Mouse (Mus musculus) stomach, embryonic 15.5 days (tissue): ENCODE measurements around the gene Gm9844. TPM values are rescaled to one million over a fixed set of nuclear protein-coding genes. Genes with fewer than 3 reads are reported as not detected.
"Not testable (repeated sequence)": the region's sequence is repeated elsewhere in the genome, so short reads cannot be mapped to it uniquely, and the experiment has no call there.

Experiments
- ATAC-seq: fragments of 200-750 bp; cut with Nextera tagmentation; 2 replicates; pipeline ENCODE4 v1.8.0; 2017; ENCODE audit warnings: low read depth, moderate number of reproducible peaks, moderate TSS enrichment; ENCODE audit not compliant: insufficient read depth, low FRiP score
- H3K27ac ChIP-seq: fragments of 300-500 bp; sonication (generic); 2 replicates; pipeline ENCODE4 v1.5.1; 2015; ENCODE audit warnings: mild to moderate bottlenecking, inconsistent platforms
- H3K27me3 ChIP-seq: fragments of 300-500 bp; sonication (generic); replicated peaks from 2 replicates; pipeline ENCODE4 v1.6.1; 2015; ENCODE audit warnings: inconsistent platforms
- H3K36me3 ChIP-seq: fragments of 300-500 bp; sonication (generic); 2 replicates; pipeline ENCODE4 v1.6.1; 2015; ENCODE audit warnings: inconsistent platforms
- H3K4me1 ChIP-seq: fragments of 300-500 bp; sonication (generic); 2 replicates; pipeline ENCODE4 v1.6.1; 2015; ENCODE audit warnings: inconsistent platforms
- H3K4me2 ChIP-seq: fragments of 300-500 bp; sonication (generic); 2 replicates; pipeline ENCODE4 v1.6.1; 2015; ENCODE audit warnings: mild to moderate bottlenecking, inconsistent platforms
- H3K4me3 ChIP-seq: fragments of 300-500 bp; sonication (generic); replicated peaks from 2 replicates; pipeline ENCODE4 v1.5.1; 2015; ENCODE audit warnings: inconsistent platforms
- H3K9ac ChIP-seq: fragments of 300-500 bp; sonication (generic); 2 replicates; pipeline ENCODE4 v1.6.1; 2015; ENCODE audit warnings: inconsistent platforms
- H3K9me3 ChIP-seq: fragments of 300-500 bp; sonication (generic); 2 replicates; pipeline ENCODE4 v1.6.1; 2016; ENCODE audit warnings: inconsistent platforms
- WGBS: fragments of 180-500 bp; shearing (Covaris S2); methylation state at CpG from one replicate; pipeline ENCODE4 v1.1.7; 2015; 5-methylcytosine and 5-hydroxymethylcytosine counted together
- polyA plus RNA-seq: library from polyadenylated mRNA; unstranded; fragments of >200 nt; fragmentation: Nextera tagmentation; extraction: Ambion mirVana; gene quantifications from 2 replicates; pipeline ENCODE4 v1.2.1, GENCODE M21; 2015

Gm9844 gene
- 13.5 and 34.6 TPM in 2 replicates for polyA plus RNA-seq

GRCm38 (mm10) chr7:24861913-24862312 is at the start of gene Gm9844:
Gm9844 (plus strand) TSS chr7:24862213.
- Histone ChIP-seq H3K9me3 (no peaks in the 10 kb centered on the region), H3K36me3 (no peaks in the 10 kb centered on the region), H3K4me1 (no peaks in the 10 kb centered on the region), H3K27me3 (no peaks in the 10 kb centered on the region), H3K4me3 (no peak within 1 kb of the TSS), H3K27ac (no peak within 1 kb of the TSS), H3K9ac (no peak within 1 kb of the TSS), H3K4me2 (no peak within 1 kb of the TSS)
- ATAC-seq: no peak
- WGBS: 77% methylated on average over 7 of the region's 7 CpGs

DNA sequence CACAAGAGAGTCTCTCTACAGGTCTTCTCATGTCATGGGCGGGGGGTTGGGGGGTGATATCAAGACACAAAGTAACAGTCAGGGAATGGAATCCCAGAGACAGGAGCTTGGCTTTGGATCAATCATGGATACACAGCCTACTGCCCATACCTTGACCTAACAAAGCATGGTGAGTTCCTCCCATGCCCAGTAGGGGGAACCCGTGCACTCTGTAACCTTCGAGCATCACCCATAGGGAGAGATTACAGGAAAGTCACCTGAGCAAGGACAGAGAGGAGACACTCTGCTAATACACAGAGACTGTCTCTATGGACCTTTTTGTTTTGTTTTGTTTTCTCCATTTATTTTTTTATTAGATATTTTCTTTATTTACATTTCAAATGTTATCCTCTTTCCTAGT is 44.5 kb upstream of the Gm9844 start:
- WGBS: 0% methylated on average over 3 of the region's 3 CpGs
- ATAC-seq: 0 out of 2 replicates have a peak, but pooled peaks have one; percentile 68
- no peaks in the 10 kb centered on the region for H3K36me3 ChIP-seq
- no peak overlapping the region for H3K4me3 ChIP-seq
- H3K27ac ChIP-seq: no peak overlapping the region
- no peak overlapping the region for H3K9ac ChIP-seq
- no peaks in the 10 kb centered on the region for H3K9me3 ChIP-seq
- no peak overlapping the region for H3K4me2 ChIP-seq
- no peaks in the 10 kb centered on the region for H3K4me1 ChIP-seq
- no peaks in the 10 kb centered on the region for H3K27me3 ChIP-seq

DNA sequence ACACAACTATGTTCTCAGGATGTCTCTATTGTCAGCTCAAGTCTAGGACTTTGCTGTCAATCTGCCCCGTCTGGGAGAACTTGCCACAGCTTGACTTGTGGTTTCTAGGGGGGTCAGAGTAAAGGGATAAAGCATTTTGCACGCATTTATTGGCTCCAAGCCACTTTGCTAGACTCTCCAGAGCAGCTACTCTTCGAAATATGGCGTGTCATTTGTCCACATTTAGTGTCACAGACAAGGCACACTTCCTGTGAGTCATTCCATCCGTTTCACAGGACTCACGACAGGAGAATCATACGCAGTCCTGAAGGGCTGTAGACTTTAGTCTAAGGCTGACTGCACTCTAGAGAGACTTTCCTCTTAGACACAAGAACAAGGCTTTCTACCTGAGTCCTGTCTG is 37.6 kb upstream of the Gm9844 start:
- no peak overlapping the region for H3K9ac ChIP-seq
- H3K9me3 ChIP-seq: no peaks in the 10 kb centered on the region
- no peak for ATAC-seq
- no peak overlapping the region for H3K27ac ChIP-seq
- H3K36me3 ChIP-seq: no peaks in the 10 kb centered on the region
- 62% methylated on average over 7 of the region's 7 CpGs for WGBS
- H3K4me3 ChIP-seq: no peak overlapping the region
- no peaks in the 10 kb centered on the region for H3K4me1 ChIP-seq
- no peaks in the 10 kb centered on the region for H3K27me3 ChIP-seq
- no peak overlapping the region for H3K4me2 ChIP-seq

DNA sequence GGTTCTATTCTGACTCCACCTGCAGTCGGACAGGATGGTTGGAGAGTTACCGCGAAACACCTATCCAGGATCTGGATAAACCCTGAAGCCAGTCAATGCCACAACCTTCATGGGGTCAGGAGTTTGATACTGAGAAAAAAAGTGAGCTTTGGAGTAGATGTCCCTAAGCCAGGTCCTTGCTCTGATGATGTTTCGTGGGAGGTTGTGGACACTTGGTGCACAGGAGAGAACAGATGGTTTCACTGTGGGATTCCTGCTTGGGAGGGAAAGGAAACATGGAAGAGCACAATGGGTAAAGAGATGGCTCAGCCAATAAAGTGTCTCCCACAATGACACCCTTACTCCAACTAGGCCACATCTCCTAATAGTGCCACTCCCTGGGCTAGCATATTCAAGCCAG is 34.8 kb upstream of the Gm9844 start:
- no peak overlapping the region for H3K9ac ChIP-seq
- H3K4me2 ChIP-seq: no peak overlapping the region
- ATAC-seq: no peak
- no peak overlapping the region for H3K27ac ChIP-seq
- H3K9me3 ChIP-seq: no peaks in the 10 kb centered on the region
- H3K27me3 ChIP-seq: no peaks in the 10 kb centered on the region
- WGBS: 86% methylated on average over 4 of the region's 4 CpGs
- H3K4me1 ChIP-seq: no peaks in the 10 kb centered on the region
- H3K36me3 ChIP-seq: no peaks in the 10 kb centered on the region
- H3K4me3 ChIP-seq: no peak overlapping the region

DNA sequence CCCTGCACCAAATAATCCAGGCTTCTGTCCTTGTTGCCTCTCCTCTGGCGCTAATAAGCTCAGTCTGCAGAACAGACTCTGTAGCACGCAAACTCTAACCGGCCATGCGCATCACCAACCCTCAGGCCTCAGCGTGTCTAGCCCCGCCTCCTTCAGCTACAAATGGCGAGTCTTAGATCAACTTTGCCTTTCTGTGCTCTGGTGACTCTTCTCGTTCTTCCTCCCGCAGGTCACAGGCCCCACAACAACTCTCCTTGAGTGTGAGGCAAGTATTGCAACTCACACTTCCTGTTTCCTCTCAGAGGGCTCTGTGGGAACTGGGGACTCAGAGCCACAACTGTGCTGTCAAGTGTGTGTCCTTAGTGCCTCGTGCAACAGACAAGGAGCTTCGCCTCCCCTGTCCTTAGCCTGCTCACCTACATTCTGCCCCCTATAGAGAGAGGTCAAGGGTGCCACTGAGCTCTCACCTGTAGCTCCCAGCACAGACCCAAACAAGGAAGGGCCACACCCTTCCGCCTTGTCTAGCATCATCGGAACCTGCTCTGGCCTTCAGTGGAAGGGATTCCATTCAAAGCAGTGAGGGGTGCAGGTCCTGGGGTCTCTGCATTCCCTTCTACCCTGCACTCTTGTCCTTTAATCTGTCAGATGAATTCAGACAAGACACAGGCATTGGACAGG is 23.1 kb upstream of the Gm9844 start:
- 47% methylated on average over 13 of the region's 13 CpGs for WGBS
- not testable (repeated sequence) for H3K9ac ChIP-seq, H3K4me2 ChIP-seq, H3K4me1 ChIP-seq, ATAC-seq, H3K9me3 ChIP-seq, H3K27ac ChIP-seq, H3K36me3 ChIP-seq, H3K27me3 ChIP-seq, H3K4me3 ChIP-seq

- WGBS: 72% methylated on average over 8 of the region's 8 CpGs
- H3K27me3 ChIP-seq: no peaks in the 10 kb centered on the region
- H3K9ac ChIP-seq: no peak overlapping the region
- no peak for ATAC-seq
- no peaks in the 10 kb centered on the region for H3K4me1 ChIP-seq
- H3K4me3 ChIP-seq: no peak overlapping the region
- no peaks in the 10 kb centered on the region for H3K9me3 ChIP-seq
- H3K4me2 ChIP-seq: no peak overlapping the region
- H3K27ac ChIP-seq: no peak overlapping the region
- no peaks in the 10 kb centered on the region for H3K36me3 ChIP-seq
These were observed 22.6 kb upstream of the Gm9844 start for GRCm38 (mm10) chr7:24839410-24839808.

- Histone ChIP-seq H3K4me2 (no peak overlapping the region), H3K9ac (no peak overlapping the region)
These were observed 21.7 kb upstream of the Gm9844 start for GRCm38 (mm10) chr7:24840331-24840730.

GRCm38 (mm10) chr7:24841009-24841408 is 21.0 kb upstream of the Gm9844 start:
- Histone ChIP-seq H3K9ac (no peak overlapping the region), H3K4me1 (no peaks in the 10 kb centered on the region), H3K27me3 (no peaks in the 10 kb centered on the region), H3K4me2 (no peak overlapping the region), H3K9me3 (no peaks in the 10 kb centered on the region), H3K27ac (no peak overlapping the region), H3K4me3 (no peak overlapping the region), H3K36me3 (no peaks in the 10 kb centered on the region)
- 76% methylated on average over 4 of the region's 4 CpGs for whole genome bisulfite sequencing
- ATAC-seq: no peak

More at GRCm38 (mm10) chr7:24840331-24840730, 21.7 kb upstream of the Gm9844 start:
- Histone ChIP-seq H3K9me3 (no peaks in the 10 kb centered on the region), H3K4me3 (no peak overlapping the region), H3K4me1 (no peaks in the 10 kb centered on the region), H3K27ac (no peak overlapping the region), H3K27me3 (no peaks in the 10 kb centered on the region), H3K36me3 (no peaks in the 10 kb centered on the region)
- WGBS: 62% methylated on average over 3 of the region's 3 CpGs
- no peak for ATAC-seq

DNA sequence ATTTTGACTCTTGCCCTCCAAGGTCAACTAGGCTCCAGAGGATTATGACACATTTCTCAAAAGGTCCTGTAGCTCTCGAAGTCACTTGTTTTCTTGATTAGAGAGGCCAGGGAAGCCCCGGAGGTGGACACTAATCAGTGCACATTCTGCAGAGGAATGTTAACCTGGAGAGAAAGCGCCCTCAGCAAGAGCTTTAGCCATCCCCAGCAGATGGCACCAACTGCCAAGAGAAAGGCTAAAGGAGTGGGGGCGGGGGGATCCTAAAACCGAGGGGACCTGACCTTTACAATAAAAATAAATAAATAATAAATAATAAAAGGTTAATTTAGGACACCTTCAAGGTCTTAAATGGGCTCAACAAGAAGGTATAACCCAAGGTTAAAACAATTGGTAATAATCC is 17.9 kb upstream of the Gm9844 start:
- Histone ChIP-seq H3K9me3 (no peaks in the 10 kb centered on the region), H3K4me1 (no peaks in the 10 kb centered on the region), H3K9ac (no peak overlapping the region), H3K27me3 (no peaks in the 10 kb centered on the region), H3K27ac (no peak overlapping the region), H3K36me3 (no peaks in the 10 kb centered on the region), H3K4me3 (no peak overlapping the region), H3K4me2 (no peak overlapping the region)
- no peak for ATAC-seq
- WGBS: 39% methylated on average over 5 of the region's 5 CpGs

GRCm38 (mm10) chr7:24845181-24845580 is 16.8 kb upstream of the Gm9844 start:
- no peaks in the 10 kb centered on the region for H3K36me3 ChIP-seq
- no peak overlapping the region for H3K4me3 ChIP-seq
- ATAC-seq: no peak
- H3K4me1 ChIP-seq: no peaks in the 10 kb centered on the region
- H3K4me2 ChIP-seq: no peak overlapping the region
- no peaks in the 10 kb centered on the region for H3K27me3 ChIP-seq
- no peak overlapping the region for H3K9ac ChIP-seq
- H3K27ac ChIP-seq: no peak overlapping the region
- no peaks in the 10 kb centered on the region for H3K9me3 ChIP-seq
- 81% methylated on average over 9 of the region's 9 CpGs for WGBS

GRCm38 (mm10) chr7:24845713-24846112 is 16.3 kb upstream of the Gm9844 start:
- Histone ChIP-seq H3K9ac (no peak overlapping the region), H3K9me3 (no peaks in the 10 kb centered on the region), H3K27me3 (no peaks in the 10 kb centered on the region), H3K27ac (no peak overlapping the region), H3K4me1 (no peaks in the 10 kb centered on the region), H3K4me2 (no peak overlapping the region), H3K36me3 (no peaks in the 10 kb centered on the region), H3K4me3 (no peak overlapping the region)
- WGBS: 6% methylated on average over 6 of the region's 6 CpGs
- ATAC-seq: peak; percentile 63; the same call in 1 of the 2 replicates

DNA sequence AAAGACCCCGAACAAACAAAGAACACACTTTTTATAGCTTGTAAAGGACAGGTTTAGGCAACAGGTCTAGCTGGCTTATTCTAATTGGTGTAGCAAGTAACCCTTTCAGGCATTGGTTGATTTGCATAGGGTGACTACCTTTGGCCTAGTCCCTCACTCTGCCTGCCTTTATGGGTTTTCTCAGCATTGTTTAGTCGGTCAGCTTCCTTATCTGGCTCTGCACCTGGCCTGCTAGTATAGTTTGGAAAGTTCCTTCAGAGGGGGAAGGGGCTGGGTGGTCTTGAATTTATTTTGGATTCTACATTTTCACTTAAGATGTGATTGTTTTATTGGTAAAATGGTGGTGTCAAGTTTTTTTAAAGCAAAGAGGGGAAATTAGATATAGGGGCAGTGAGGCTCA is 15.4 kb upstream of the Gm9844 start:
- H3K4me3 ChIP-seq, H3K27ac ChIP-seq, H3K4me2 ChIP-seq, H3K9ac ChIP-seq, H3K9me3 ChIP-seq, H3K27me3 ChIP-seq, ATAC-seq, H3K4me1 ChIP-seq, H3K36me3 ChIP-seq: not testable (repeated sequence)
- 28% methylated on average over 2 of the region's 2 CpGs for WGBS

GRCm38 (mm10) chr7:24850162-24850561 is 11.9 kb upstream of the Gm9844 start:
- Histone ChIP-seq H3K9ac (no peak overlapping the region), H3K36me3 (no peaks in the 10 kb centered on the region), H3K27me3 (no peaks in the 10 kb centered on the region), H3K27ac (no peak overlapping the region), H3K9me3 (no peaks in the 10 kb centered on the region), H3K4me2 (no peak overlapping the region), H3K4me3 (no peak overlapping the region), H3K4me1 (no peaks in the 10 kb centered on the region)
- WGBS: 14% methylated on average over 5 of the region's 5 CpGs
- no peak for ATAC-seq
